Mouse (Mus musculus): ENCODE results near the gene Tssk6.

DNA sequence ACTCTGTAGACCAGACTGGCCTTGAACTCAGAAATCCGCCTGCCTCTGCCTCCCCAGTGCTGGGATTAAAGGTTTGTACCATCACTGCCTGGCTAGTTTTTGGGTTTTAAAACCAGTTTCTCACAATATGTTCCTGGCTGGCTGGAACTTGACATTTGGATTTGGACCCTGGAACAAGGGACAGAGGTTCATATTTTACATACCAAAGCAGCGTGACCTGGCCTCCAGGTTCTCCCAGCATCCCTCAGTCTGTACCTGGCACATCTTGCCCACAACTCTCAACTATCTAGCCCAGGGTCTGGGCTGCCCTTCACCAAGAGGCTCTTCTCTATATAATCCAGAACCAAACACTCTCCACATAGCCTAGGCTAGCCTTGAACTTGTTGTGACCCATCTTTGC is 2.1 kb upstream of the Tssk6 start:
- TF ChIP-seq CTCF (IDR thresholded peaks at IDR 0.05; ENCODE audit: insufficient read depth, low read depth, low read length) (no peak), POLR2A (IDR thresholded peaks at IDR 0.05; ENCODE audit: insufficient read depth, low read depth, low read length) (no peak)

Data from olfactory bulb, adult 2 months (tissue).